Mouse (Mus musculus) lung, adult 2 months (tissue): ENCODE measurements at regions not wholly inside any gene's neighbourhood (a gene's known extent, or its start where the extent isn't known, plus 50 kb on each side); places are given as distances from the start of the nearest gene placed in this dataset.

Experiments
- CTCF ChIP-seq: fragments of 200-500 bp; IDR thresholded peaks from 2 replicates; pipeline ENCODE4 v1.5.1; 2011; ENCODE audit warnings: mild to moderate bottlenecking, low read length, control low read depth; ENCODE audit not compliant: insufficient read depth
- POLR2A ChIP-seq: fragments of 200-500 bp; IDR thresholded peaks from 2 replicates; pipeline ENCODE4 v1.6.1; 2011; ENCODE audit warnings: low read depth, mild to moderate bottlenecking, control low read depth, low read length, borderline replicate concordance; ENCODE audit errors: extremely low read depth

GRCm38 (mm10) chr9:101616261-101616660, 245.4 kb upstream of the 9630041A04Rik start:
- TF ChIP-seq CTCF (no peak), POLR2A (no peak)
